Mouse (Mus musculus): ENCODE measurements around the gene Acyp2. TPM values are rescaled to one million over a fixed set of nuclear protein-coding genes. Genes with fewer than 3 reads are reported as not detected.

Gene Acyp2
- polyA plus RNA-seq (2012; rRNA removed), result 20.8 and 29.1 TPM in 2 replicates

DNA sequence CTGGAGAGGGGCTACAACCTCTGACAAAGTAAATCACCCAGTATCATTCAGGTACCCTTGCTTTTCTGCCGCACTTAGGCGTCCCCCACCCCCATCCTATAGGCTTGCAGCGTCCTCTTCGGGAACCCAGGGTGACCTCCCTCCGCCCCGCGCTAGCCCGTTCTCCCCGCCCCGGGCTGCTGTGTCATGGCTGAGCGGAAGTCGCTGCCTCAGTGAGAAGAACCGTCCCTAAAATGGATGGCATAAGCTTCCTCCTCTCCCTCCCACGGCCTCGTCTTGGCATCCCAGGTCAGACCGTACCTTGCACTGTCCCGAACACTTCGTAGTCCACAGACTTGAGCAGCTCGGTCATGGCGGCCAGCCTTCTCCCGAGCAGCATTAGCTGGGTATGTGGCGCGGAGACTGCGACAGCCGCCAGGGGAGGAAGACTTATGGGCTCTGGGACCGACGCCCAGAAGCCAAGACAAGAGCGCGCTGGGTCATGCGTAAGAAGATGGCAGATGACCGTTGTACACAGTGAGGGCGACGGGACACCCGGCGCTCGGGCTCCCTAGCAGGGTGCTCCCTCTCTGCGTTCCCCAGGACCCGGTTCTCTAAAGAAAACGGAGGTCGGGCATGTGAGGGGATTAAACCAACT lies at the start of gene Acyp2:
TSS of gene Acyp2 (minus strand) at position 587 of the 637 bp plus-strand sequence.
- Histone ChIP-seq H3K27ac (ENCODE audit: insufficient read depth, low read depth, low read length) (peak within 1 kb of the TSS; percentile 98), H3K4me1 (ENCODE audit: control insufficient read depth, insufficient read depth, low read length) (peaks cover 7% of the 10 kb centered on the region), H3K36me3 (ENCODE audit: control insufficient read depth, insufficient read depth, low read length) (no peaks in the 10 kb centered on the region), H3K4me3 (ENCODE audit: insufficient read depth, low read depth, low read length) (peak within 1 kb of the TSS; percentile 94), H3K27me3 (replicated peaks; ENCODE audit: control insufficient read depth, insufficient read depth, low read length) (no peaks in the 10 kb centered on the region)
- WGBS, result under 1% methylated on average over 40 of the region's 40 CpGs
- peak; percentile 92 for DNase-seq
- TF ChIP-seq CTCF (conservative IDR thresholded peaks at IDR 0.05; ENCODE audit: insufficient read depth, insufficient read length, low read depth, low read length) (no peak), POLR2A (IDR thresholded peaks at IDR 0.05; ENCODE audit: low read depth, low read length) (no peak)

DNA sequence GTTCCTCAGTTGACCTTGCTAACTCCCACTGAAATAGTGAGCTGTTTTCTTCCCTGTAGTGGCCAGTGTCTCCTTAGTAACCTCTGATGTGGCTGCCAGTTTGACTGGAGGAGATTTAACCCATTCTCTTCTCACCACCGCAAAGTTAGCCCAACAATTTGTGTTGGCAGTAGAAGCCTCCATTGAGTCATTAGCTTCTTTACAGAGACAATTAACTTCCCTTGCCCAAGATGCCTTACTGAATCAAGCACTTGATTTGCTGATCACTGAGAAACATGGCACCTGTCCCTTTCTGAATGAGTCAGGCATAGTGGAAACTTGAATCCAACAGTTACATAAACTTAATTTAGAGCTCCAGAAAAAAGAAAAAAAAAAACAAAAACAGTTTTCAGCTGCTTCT lies 40.0 kb upstream of the Acyp2 start:
- Histone ChIP-seq H3K27me3 (replicated peaks; ENCODE audit: control insufficient read depth, insufficient read depth, low read length) (no peaks in the 10 kb centered on the region), H3K4me3 (ENCODE audit: insufficient read depth, low read depth, low read length) (no peak overlapping the region), H3K36me3 (ENCODE audit: control insufficient read depth, insufficient read depth, low read length) (no peaks in the 10 kb centered on the region), H3K27ac (ENCODE audit: insufficient read depth, low read depth, low read length) (no peak overlapping the region), H3K4me1 (ENCODE audit: control insufficient read depth, insufficient read depth, low read length) (no peaks in the 10 kb centered on the region)
- TF ChIP-seq POLR2A (IDR thresholded peaks at IDR 0.05; ENCODE audit: low read depth, low read length) (no peak), CTCF (conservative IDR thresholded peaks at IDR 0.05; ENCODE audit: insufficient read depth, insufficient read length, low read depth, low read length) (no peak)
- WGBS, result 57% methylated on average over 1 of the region's 1 CpGs
- no peak for DNase-seq

DNA sequence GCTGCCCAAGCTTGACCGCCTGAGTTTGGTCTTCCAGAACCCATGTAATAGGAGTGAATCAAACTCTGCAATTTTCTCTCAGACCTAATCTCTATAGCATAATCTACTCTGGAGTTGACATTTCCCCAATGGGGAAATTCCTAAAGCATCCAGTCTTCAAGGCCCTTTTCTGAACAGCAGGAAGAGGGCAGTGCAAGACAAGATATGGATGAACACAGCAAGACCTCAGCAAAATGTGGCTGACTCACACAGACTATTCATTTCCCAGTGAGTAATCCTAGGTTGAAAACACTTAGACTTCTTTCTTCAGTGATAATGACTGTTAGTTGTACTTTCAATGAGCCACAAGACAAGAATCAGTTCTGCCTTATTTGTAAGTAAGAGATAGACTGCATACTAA lies 26.7 kb upstream of the Acyp2 start:
- TF ChIP-seq CTCF (conservative IDR thresholded peaks at IDR 0.05; ENCODE audit: insufficient read depth, insufficient read length, low read depth, low read length) (peak; percentile 53), POLR2A (IDR thresholded peaks at IDR 0.05; ENCODE audit: low read depth, low read length) (no peak)
- 81% methylated on average over 1 of the region's 1 CpGs for WGBS
- no peaks in the 10 kb centered on the region for H3K4me1 ChIP-seq (ENCODE audit: control insufficient read depth, insufficient read depth, low read length)
- no peak overlapping the region for H3K27ac ChIP-seq (ENCODE audit: insufficient read depth, low read depth, low read length)
- no peaks in the 10 kb centered on the region for H3K36me3 ChIP-seq (ENCODE audit: control insufficient read depth, insufficient read depth, low read length)
- peak; percentile 65 for DNase-seq
- no peaks in the 10 kb centered on the region for H3K27me3 ChIP-seq (replicated peaks; ENCODE audit: control insufficient read depth, insufficient read depth, low read length)
- no peak overlapping the region for H3K4me3 ChIP-seq (ENCODE audit: insufficient read depth, low read depth, low read length)

DNA sequence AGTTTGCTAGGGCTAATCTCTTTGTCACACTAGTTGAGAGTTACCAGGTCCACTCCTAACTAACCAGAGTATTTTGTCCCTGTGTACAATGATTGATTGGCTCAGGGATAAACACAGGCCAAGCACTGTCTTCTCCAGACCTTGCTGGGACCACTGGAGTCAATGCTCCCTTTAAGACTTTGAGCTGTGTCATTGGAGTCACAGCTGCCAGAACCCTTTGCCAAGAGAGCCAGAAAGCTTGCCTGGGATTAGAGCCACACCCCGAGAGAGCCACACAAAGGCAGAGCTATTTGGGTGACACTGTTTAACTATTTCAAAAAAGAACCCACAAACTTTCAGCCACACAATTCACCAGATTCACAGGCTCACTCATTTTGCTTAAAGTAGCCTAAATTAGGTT lies 23.3 kb upstream of the Acyp2 start:
- Histone ChIP-seq H3K4me1 (ENCODE audit: control insufficient read depth, insufficient read depth, low read length) (no peaks in the 10 kb centered on the region), H3K27ac (ENCODE audit: insufficient read depth, low read depth, low read length) (no peak overlapping the region), H3K4me3 (ENCODE audit: insufficient read depth, low read depth, low read length) (no peak overlapping the region), H3K27me3 (replicated peaks; ENCODE audit: control insufficient read depth, insufficient read depth, low read length) (no peaks in the 10 kb centered on the region), H3K36me3 (ENCODE audit: control insufficient read depth, insufficient read depth, low read length) (no peaks in the 10 kb centered on the region)
- peak; percentile 31 for DNase-seq
- TF ChIP-seq POLR2A (IDR thresholded peaks at IDR 0.05; ENCODE audit: low read depth, low read length) (no peak), CTCF (conservative IDR thresholded peaks at IDR 0.05; ENCODE audit: insufficient read depth, insufficient read length, low read depth, low read length) (no peak)
- 39% methylated on average over 1 of the region's 1 CpGs for WGBS

DNA sequence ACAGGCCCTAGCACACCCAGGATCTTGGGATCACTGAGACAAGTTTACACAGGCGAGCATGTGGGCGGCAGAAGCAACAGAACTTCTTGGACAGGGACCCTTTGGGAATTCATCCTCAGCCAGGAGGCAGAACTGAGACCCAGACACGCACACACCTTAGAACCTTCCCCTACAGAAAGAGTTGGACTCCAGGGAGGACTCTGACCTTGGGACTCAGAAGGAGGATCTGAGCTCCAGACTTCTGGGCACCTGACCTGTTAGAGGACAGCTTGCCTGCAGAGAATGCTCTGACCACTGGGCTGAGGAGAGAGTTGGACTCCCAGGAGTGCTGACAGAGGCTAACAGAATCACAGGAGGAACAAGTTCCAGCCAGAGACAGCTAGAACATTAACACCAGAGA lies 13.6 kb upstream of the Acyp2 start:
- no peaks in the 10 kb centered on the region for H3K36me3 ChIP-seq (ENCODE audit: control insufficient read depth, insufficient read depth, low read length)
- no peaks in the 10 kb centered on the region; the same call in 1 of the 2 replicates for H3K4me1 ChIP-seq (ENCODE audit: control insufficient read depth, insufficient read depth, low read length)
- H3K27me3 ChIP-seq (replicated peaks; ENCODE audit: control insufficient read depth, insufficient read depth, low read length), result no peaks in the 10 kb centered on the region
- H3K27ac ChIP-seq (ENCODE audit: insufficient read depth, low read depth, low read length), result peak overlapping the region; percentile 83
- H3K4me3 ChIP-seq (ENCODE audit: insufficient read depth, low read depth, low read length), result no peak overlapping the region
- no peak for TF ChIP-seq CTCF (conservative IDR thresholded peaks at IDR 0.05; ENCODE audit: insufficient read depth, insufficient read length, low read depth, low read length)
- TF ChIP-seq POLR2A (IDR thresholded peaks at IDR 0.05; ENCODE audit: low read depth, low read length), result no peak
- DNase-seq, result peak; percentile 94
- WGBS, result 67% methylated on average over 3 of the region's 3 CpGs

DNA sequence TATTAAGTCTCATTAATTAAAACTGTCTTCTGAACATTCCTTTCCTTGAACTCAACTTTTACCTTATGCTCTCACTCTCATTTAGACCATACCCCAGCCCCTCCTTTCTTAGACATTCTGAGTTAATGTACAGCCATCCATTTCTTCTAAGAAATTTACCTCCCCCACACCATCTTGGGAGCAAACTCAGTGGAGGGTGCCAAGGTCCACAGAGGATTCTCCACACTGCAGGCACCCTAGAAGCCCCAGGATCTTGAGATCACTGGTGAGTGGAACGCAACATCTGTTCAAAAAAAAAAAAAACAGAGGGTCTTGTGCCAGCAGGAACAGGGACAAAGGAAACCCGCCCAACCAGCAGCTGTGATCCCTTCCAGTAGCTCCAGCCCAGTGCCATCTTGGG lies 13.2 kb upstream of the Acyp2 start:
- Histone ChIP-seq H3K27ac (ENCODE audit: insufficient read depth, low read depth, low read length) (peak overlapping the region; percentile 83), H3K36me3 (ENCODE audit: control insufficient read depth, insufficient read depth, low read length) (no peaks in the 10 kb centered on the region), H3K4me1 (ENCODE audit: control insufficient read depth, insufficient read depth, low read length) (no peaks in the 10 kb centered on the region; the same call in 1 of the 2 replicates), H3K27me3 (replicated peaks; ENCODE audit: control insufficient read depth, insufficient read depth, low read length) (no peaks in the 10 kb centered on the region), H3K4me3 (ENCODE audit: insufficient read depth, low read depth, low read length) (no peak overlapping the region)
- TF ChIP-seq CTCF (conservative IDR thresholded peaks at IDR 0.05; ENCODE audit: insufficient read depth, insufficient read length, low read depth, low read length) (no peak), POLR2A (IDR thresholded peaks at IDR 0.05; ENCODE audit: low read depth, low read length) (no peak)
- DNase-seq, result peak; percentile 86
- WGBS, result 59% methylated on average over 2 of the region's 2 CpGs

DNA sequence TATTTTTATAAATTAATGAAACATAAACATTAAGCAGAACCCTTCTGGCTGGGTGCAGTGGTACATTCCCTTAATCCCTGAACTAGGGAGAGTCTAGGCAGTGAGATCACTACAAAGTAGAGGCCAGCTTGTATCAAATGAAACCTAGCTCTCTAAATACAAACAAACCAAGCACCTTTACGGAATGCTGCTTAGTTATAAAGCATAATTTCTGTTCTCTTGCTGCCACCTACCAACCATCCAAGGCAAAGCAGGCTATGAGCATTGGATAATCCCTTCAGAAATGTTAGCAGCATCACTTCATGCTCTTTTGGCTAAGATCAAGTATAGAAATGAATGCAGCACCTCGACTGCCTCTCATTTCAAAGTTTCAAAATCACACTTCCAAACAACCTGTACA lies 7.7 kb upstream of the Acyp2 start:
- DNase-seq, result peak; percentile 71
- no peak for TF ChIP-seq POLR2A (IDR thresholded peaks at IDR 0.05; ENCODE audit: low read depth, low read length)
- peak; percentile 28; the same call in 1 of the 2 replicates for TF ChIP-seq CTCF (conservative IDR thresholded peaks at IDR 0.05; ENCODE audit: insufficient read depth, insufficient read length, low read depth, low read length)
- Histone ChIP-seq H3K4me3 (ENCODE audit: insufficient read depth, low read depth, low read length) (no peak overlapping the region), H3K27me3 (replicated peaks; ENCODE audit: control insufficient read depth, insufficient read depth, low read length) (no peaks in the 10 kb centered on the region), H3K36me3 (ENCODE audit: control insufficient read depth, insufficient read depth, low read length) (no peaks in the 10 kb centered on the region), H3K4me1 (ENCODE audit: control insufficient read depth, insufficient read depth, low read length) (peaks cover under 1% of the 10 kb centered on the region), H3K27ac (ENCODE audit: insufficient read depth, low read depth, low read length) (no peak overlapping the region)
- 18% methylated on average over 2 of the region's 2 CpGs for WGBS
